Mouse (Mus musculus) adrenal gland, adult 8-10 months (tissue): ENCODE results near the gene Serpinb3c. TPM values are rescaled to one million over a fixed set of nuclear protein-coding genes. Genes with fewer than 3 reads are reported as not detected.
"Not testable (repeated sequence)": the region's sequence is repeated elsewhere in the genome, so short reads cannot be mapped to it uniquely, and the experiment has no call there.

Experiments used
- DNase-seq: peaks from one replicate; pipeline ENCODE4 v3.0.0; 2022
- total RNA-seq, 4 experiments: library from RNA; stranded (reverse); gene quantifications; 2 replicates each; pipeline ENCODE4 v1.2.4; 2022

The Serpinb3c gene
- total RNA-seq, result not detected

GRCm38 (mm10) chr1:107278261-107278660 is at the start of gene Serpinb3c, which contains the start of gene Serpinb3b:
Gene Serpinb3c, minus strand, starts transcription at chr1:107278371.
Gene Serpinb3b, minus strand, starts transcription at chr1:107278361.
- not testable (repeated sequence) for DNase-seq

GRCm38 (mm10) chr1:107243170-107243569 is 35.0 kb downstream of the Serpinb3c start:
- DNase-seq, result not testable (repeated sequence)

Other genes with a start within 250 kb of the Serpinb3c start
- not detected for gene Serpinb3a, start 226.1 kb downstream of the Serpinb3c start, total RNA-seq
- not detected for gene Serpinb3d, start 194.9 kb downstream of the Serpinb3c start, total RNA-seq
- gene Serpinb3b, start within 50 bp of the Serpinb3c start, total RNA-seq, result not detected
- not detected for gene Serpinb11, start 82.8 kb upstream of the Serpinb3c start, total RNA-seq
- not detected for gene Serpinb7, start 121.3 kb upstream of the Serpinb3c start, total RNA-seq
- gene Serpinb2, start 233.1 kb upstream of the Serpinb3c start, total RNA-seq, result under 1 TPM in 3 of 4 experiments, not detected in 1; 0.14 to 0.94 (median 0.34) TPM